Mouse (Mus musculus) left cerebral cortex, postnatal 36 days (tissue): ENCODE data around the gene Prr19. TPM values are rescaled to one million over a fixed set of nuclear protein-coding genes. Genes with fewer than 3 reads are reported as not detected.
A peak's percentile ranks its signal among the peaks of the same experiment; 100 is the strongest.
"Not testable (repeated sequence)": the region's sequence is repeated elsewhere in the genome, so short reads cannot be mapped to it uniquely, and the experiment has no call there.

Experiments used
- DNase-seq, 2 experiments: peaks; one replicate each; pipeline ENCODE4 v3.0.0; 2021 to 2022; ENCODE audit warnings: low spot score in 2 of 2, mixed read lengths in 1 of 2
- intact Hi-C: fragments of 180-260 bp; cut with DNase I; formaldehyde crosslinking; loops from one replicate; pipeline ENCODE4 v1.15.1; 2025
- total RNA-seq, 2 experiments: library from RNA; stranded (reverse); gene quantifications; 2 replicates each; pipeline ENCODE4 v1.2.3; 2021

The Prr19 gene
- not detected for total RNA-seq

- no peak for DNase-seq
- intact Hi-C loops: no loop called here
Observed at GRCm38 (mm10) chr7:25301063-25301462, at the start of gene Prr19. Gene Prr19 (plus strand): TSS chr7:25301411.

- intact Hi-C loops: loop anchor here (2.0 kb wide), 1 partner anchor 15 kb away; the partner anchor contains the start of gene Cic
- DNase-seq: no peak
Observed at GRCm38 (mm10) chr7:25251822-25252221, 49.4 kb upstream of the Prr19 start.

GRCm38 (mm10) chr7:25261896-25262295 lies 39.3 kb upstream of the Prr19 start:
- no peak for DNase-seq
- intact Hi-C loops: no loop called here

GRCm38 (mm10) chr7:25263968-25264870 lies 37.0 kb upstream of the Prr19 start:
- intact Hi-C loops: no loop called here
- DNase-seq: no peak

- intact Hi-C loops: loop anchor here (2.0 kb wide), 1 partner anchor 15 kb away; the partner anchor contains the start of gene Erf
- not testable (repeated sequence) for DNase-seq
Observed at GRCm38 (mm10) chr7:25265743-25266142, 35.5 kb upstream of the Prr19 start.

GRCm38 (mm10) chr7:25266180-25266962 lies 34.8 kb upstream of the Prr19 start:
- intact Hi-C loops: loop anchor here (2.0 kb wide), 1 partner anchor 16 kb away; the partner anchor contains the start of gene Erf

DNA sequence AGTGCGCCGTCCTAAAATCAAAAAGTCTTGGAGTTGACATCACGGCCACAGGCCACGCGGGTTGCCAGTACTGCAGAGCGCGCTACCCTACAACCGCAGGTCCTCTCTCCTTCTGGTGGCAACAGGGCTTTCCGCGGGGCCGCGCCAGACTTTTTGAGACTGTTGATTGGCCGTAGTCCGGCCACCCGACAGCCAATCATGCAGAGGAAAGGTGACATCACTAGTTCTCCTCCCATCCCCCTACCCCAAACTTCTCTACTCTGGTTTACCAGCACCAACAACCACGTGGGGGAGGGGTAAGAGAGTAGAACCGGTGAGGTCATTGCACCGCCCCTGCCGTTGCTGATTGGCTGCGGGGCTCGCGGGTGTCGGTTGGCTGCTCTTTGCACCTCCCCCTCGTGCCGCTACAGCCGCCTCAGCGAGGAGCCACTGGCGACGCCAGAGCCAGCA lies 33.9 kb upstream of the Prr19 start, which contains the start of gene Cic:
TSS of gene Cic (plus strand) at position 404 of the 450 bp plus-strand sequence.
- intact Hi-C loops: loop anchor here (2.0 kb wide), 1 partner anchor 17 kb away; the partner anchor contains the start of gene Erf
- DNase-seq: peak; percentile 99

More at GRCm38 (mm10) chr7:25266180-25266962, 34.8 kb upstream of the Prr19 start:
- DNase-seq: no peak

- DNase-seq: peak; percentile 99
- intact Hi-C loops: loop anchor here (2.0 kb wide), 1 partner anchor 17 kb away; the partner anchor contains the start of gene Erf
Observed at GRCm38 (mm10) chr7:25267751-25268463, 33.3 kb upstream of the Prr19 start.

DNA sequence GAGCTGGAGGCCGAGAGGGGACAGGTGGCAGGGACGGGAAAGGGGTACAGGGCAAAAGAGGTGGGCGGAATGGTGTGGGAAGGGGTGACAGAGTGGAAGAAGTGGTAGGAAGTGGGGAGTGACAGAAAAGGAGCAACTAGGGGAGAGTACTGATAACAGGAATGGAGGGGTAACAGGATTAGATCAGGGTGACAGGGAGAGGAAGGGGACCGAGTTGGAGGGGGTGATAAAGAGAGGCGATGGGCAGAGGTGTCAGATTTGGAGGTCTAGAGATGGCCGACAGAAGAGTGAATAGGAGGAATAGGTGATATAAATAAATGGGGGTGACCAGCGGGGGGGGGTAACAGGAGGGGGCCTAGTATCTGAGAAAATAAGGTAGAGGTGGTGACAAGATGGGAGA lies 32.6 kb upstream of the Prr19 start:
- intact Hi-C loops: no loop called here
- no peak for DNase-seq

GRCm38 (mm10) chr7:25269029-25269428 lies 32.2 kb upstream of the Prr19 start:
- intact Hi-C loops: no loop called here
- no peak for DNase-seq

DNA sequence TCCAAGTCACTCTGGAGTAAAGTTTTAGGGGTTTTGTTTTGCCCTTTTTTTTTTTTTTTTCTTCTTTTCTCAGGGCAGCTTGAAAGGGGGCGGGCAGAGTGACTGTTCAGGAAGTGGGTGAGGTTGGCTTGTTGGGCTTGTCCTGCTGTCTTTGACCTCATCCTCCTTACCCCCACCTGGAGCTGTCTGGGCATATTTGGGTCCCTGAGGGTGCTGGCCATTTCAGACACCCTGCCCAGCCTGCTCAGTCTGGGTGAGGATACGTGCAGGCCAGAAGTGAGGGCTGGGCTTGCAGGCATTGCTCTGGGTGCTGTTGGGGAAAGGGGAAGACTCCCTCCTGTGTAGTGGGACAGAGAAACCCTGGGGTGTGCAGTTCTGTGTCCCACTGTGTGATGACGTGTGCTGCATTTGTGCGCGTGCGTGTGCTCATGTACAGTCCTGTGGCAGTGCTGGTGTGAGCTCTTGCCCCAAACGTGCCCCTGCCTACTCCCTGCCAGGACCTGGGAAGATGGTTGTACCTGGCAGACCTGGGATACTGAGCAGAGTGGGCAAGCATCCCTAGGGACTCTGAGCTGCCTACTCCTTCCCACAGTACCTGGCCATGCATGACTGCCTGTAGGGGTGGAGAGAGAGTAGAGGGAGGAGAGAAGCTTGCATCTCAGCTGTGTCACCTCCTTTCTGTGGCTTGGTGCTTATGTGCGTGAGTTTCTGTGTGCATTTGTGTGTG lies 31.5 kb upstream of the Prr19 start:
- intact Hi-C loops: no loop called here
- no peak for DNase-seq

DNA sequence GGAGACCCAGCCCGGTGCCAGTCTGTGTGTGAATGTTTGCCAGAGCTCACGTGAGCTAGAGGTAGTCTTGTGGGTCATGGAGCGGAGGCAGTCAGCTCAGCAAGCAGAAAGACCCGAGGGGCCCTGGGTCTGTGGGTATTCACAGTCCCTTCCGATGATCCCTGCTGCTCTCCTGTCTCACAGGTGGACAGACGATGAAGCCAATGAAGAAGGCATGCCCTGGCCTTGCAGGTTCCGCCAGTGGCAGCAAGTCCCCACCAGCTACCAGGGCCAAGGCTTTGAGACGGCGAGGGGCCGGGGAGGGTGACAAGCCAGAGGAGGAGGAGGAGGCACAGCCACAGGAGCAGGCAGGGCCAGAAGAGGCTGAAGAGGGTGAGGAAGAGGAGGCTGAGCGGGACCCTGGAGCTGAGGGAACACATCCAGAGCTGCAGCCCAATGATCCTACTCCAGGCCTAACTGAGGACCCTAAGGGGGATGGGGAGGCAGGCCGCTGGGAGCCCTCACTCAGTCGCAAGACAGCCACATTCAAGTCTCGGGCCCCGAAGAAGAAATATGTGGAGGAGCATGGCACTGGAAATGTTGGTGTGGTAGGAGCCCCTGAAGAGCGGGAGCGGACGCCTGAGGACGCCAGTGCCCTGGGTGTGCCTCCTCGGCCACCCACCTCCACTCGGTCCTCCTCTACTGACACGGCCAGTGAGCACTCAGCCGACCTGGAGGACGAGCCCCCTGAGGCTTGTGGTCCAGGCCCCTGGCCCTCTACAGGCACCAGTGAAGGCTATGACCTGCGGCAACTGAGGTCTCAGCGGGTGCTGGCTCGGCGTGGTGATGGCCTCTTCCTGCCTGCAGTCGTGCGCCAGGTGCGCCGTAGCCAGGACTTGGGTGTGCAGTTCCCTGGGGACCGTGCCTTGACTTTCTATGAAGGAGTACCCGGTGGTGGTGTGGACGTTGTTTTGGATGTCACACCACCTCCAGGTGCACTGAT lies 30.3 kb upstream of the Prr19 start:
- no peak for DNase-seq
- intact Hi-C loops: no loop called here

DNA sequence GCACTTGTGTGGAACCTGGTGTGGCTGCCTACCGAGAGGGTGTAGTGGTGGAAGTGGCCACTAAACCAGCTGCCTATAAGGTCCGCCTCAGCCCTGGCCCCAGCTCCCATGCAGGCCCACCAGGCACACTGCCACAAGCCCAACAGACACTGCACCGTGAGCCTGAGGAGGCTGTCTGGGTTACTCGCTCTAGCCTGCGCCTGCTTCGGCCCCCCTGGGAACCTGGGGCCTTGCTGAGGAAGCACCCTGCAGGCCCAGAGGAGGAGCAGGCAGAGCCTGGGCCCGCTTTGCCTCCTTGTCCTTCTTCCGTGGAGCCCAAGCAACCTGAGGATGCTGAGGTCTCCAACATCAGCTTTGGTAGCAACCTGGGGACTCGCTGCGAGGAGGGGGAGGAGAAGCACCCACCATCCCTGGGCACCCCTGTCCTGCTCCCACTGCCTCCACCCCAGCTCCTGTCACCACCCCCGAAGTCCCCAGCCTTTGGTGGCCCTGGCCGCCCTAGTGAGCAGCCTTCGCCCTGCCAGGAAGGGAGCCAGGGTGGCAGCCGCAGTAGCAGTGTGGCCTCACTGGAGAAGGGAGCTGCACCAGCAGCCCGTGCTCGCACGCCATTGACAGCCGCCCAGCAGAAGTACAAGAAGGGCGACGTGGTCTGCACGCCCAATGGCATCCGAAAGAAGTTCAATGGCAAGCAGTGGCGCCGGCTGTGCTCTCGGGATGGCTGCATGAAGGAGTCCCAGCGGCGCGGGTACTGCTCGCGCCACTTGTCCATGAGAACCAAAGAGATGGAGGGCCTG lies 29.4 kb upstream of the Prr19 start:
- intact Hi-C loops: no loop called here

GRCm38 (mm10) chr7:25272445-25273258 lies 28.6 kb upstream of the Prr19 start:
- DNase-seq: no peak

More for the DNA sequence above, 29.4 kb upstream of the Prr19 start:
- no peak for DNase-seq

GRCm38 (mm10) chr7:25273259-25274241 lies 27.7 kb upstream of the Prr19 start:
- intact Hi-C loops: no loop called here
- no peak for DNase-seq

More at GRCm38 (mm10) chr7:25272445-25273258, 28.6 kb upstream of the Prr19 start:
- intact Hi-C loops: no loop called here
